Mouse (Mus musculus): ENCODE measurements at regions not wholly inside any gene's neighbourhood (a gene's known extent, or its start where the extent isn't known, plus 50 kb on each side); places are given as distances from the start of the nearest gene placed in this dataset.

DNA sequence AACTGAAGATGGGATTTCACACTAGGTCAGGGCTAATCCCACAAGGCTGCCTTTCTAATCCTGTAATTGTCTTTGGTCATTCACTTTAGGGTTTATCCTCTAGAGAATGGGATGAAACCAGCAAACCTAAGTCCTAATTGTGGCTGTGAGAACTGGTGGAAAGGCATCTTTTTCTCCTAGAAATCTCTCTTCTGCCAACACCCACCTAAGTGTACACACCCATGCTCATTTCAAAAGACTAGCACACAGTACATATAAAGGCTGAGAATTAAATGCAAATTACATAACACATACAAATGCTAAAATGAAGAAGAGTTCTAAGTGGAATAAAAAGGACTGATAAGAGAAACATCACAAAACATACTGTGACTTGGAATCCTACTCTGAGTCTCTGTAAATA is 579.5 kb downstream of the Eepd1 start:
- DNase-seq (ENCODE audit: low spot score in 2 of 2): no peak

DNA sequence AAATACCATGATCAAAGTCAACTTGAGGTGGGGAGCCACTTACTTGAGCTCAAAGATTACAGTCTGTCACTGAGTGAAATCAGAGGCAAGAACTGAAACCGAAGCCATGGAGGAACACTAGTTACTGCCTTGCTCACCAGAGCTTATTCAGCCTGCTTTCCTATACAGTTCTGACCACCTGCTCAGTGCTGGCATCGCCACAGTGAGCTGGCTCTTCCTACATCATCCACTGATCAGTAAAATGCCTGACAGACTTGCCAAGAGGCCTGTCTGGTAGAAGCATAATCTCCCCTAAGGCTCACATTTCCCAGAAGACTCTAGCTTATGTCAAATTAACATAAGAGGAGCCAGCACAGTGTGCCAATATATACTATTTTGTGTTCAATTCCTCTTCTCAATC is 595.7 kb downstream of the Eepd1 start:
- DNase-seq (ENCODE audit: low spot score in 2 of 2): no peak

DNA sequence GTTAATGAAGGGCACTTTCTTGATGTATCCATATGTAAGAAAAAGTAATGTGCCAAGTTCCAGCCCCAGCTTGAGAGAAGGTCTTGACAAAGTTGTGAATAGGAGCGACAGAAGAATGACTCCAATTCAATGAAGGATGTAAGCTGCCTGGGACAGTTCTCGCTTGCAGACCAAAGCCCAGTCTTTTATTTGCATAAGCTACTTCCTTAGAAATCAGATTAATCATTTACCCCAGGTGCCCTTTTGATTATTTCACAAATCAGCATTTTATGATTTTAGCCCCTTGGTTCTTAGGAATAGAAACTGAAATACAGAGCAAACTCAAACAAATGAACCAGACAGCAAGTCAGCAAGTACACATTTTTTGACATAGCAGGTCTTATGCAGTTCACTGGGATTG is 605.2 kb downstream of the Eepd1 start:
- no peak for DNase-seq (ENCODE audit: low spot score in 2 of 2)

DNA sequence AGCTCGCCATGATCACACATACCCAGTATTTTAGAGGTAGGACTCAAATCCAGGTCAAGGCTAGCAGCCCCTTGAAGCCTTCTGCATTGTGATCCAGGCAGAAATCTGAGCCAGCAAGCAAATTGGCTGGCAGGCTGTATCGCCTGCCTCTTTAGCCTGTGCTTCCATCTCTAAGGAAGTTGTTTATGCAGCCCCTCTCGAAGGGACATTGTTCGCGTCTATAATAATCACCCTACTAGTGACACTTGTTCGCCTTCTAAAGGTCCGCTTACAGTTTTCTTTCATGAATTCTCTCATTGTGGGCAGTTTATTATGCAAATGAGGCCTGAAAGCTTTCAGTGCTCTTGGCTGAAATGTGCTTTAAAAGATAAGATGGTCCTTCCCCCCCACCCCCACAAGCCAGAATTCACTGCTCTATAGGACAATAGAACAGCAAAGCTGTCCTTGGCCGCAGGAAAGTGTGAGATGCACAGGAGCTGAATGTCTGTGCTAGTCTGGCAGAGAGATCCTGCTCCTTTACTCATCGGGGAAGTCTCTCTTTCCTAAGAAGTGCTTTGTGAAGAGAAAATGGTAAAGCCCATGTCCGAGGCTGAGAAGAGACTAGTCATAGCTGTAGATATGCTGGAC is 610.8 kb downstream of the Eepd1 start:
- DNase-seq (ENCODE audit: low spot score in 2 of 2): no peak

DNA sequence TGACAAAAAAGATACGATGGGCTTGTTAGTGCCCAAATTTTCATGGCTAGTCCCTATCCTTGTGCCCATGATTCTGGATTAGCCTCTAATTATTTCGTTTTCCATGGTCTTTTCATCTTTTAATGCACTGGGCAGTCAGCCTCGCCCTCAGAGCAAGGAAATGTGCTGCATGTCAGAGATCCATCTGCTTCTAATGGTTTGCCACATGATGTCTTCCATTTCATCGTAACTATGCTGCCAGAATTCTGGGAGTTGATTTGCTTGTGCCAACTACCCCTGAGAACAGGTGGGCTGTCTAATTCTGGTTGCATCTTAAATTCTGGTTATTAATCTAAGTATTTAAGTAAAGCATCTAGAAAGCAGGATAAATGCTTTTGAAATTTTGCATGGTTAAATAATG is 622.8 kb downstream of the Eepd1 start:
- DNase-seq (ENCODE audit: low spot score in 2 of 2): no peak

DNA sequence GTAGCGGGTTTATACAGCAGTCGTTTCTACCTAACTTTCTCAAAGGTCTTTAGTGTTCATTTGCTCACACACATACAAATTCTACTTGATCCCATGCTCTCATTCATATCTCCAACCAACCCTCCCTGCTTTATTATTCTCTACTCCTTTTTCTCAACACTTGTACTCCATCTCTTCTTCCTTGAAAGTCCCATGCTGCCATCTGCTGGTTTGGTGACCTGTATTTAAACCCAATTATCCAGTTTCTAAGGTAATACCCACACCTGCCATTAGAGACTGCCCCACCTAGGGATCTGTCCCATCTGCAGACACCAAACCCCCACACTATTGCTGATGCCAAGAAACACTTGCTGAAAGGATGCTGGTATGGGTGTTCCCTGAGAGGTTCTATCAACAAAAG is 611.5 kb upstream of the B3gat1 start:
- DNase-seq (ENCODE audit: low spot score in 2 of 2): peak in 1 of 2 experiments; percentile 36

DNA sequence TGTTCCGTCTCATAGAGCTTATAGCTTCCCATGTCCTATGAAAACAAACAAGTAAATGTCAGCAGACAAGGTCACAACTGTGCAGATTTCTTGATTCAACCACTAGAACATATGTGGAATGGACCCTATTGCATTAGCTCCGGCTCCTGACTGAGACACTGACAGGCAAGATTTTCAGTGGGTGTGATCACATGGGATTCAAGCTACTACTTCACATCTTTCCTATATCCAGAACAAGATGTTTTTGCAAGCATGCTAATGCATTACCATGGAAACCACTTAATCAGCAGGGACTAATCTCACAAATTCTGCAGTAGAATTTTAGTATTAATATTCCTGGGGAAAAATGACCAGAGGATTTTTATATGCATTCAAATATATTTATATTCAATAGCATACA is 598.9 kb upstream of the B3gat1 start:
- DNase-seq (ENCODE audit: low spot score in 2 of 2): peak in 1 of 2 experiments; percentile 54
